Mouse (Mus musculus): Measurements from ENCODE around the gene Lrrc4b. TPM values are rescaled to one million over a fixed set of nuclear protein-coding genes. Genes with fewer than 3 reads are reported as not detected.

Lrrc4b gene
- total and polyA plus RNA-seq, 2 experiments from 2014 or later, result 22.2 to 391 TPM

GRCm38 (mm10) chr7:44466888-44467311 lies 38.1 kb downstream of the Lrrc4b start:
- H3K36me3 ChIP-seq (ENCODE audit: insufficient read depth), result peaks cover 26% of the 10 kb centered on the region
- H3K27ac ChIP-seq (ENCODE audit: low read depth, low read length), result peak overlapping the region; percentile 11
- DNase-seq (no peak), ATAC-seq (no peak)
- no peak overlapping the region for H3K4me2 ChIP-seq (ENCODE audit: low read depth)
- no peak overlapping the region for H3K4me3 ChIP-seq (ENCODE audit: low read depth, low read length)
- TF ChIP-seq CTCF (IDR thresholded peaks at IDR 0.05; ENCODE audit: low read depth), result no peak
- no peaks in the 10 kb centered on the region for H3K27me3 ChIP-seq (ENCODE audit: insufficient read depth, low read length)
- H3K9ac ChIP-seq, result no peak overlapping the region
- H3K4me1 ChIP-seq (ENCODE audit: insufficient read depth), result peaks cover 24% of the 10 kb centered on the region
- 79% methylated on average over 16 of the region's 16 CpGs for WGBS
- H3K9me3 ChIP-seq (ENCODE audit: low read length), result no peaks in the 10 kb centered on the region

GRCm38 (mm10) chr7:44467811-44468411 lies 39.1 kb downstream of the Lrrc4b start, which contains the start of gene Josd2:
Gene Josd2, plus strand, starts transcription at chr7:44467980.
- WGBS, result 4% methylated on average over 42 of the region's 42 CpGs
- no peak; the same call in 1 of the 2 replicates for TF ChIP-seq CTCF (IDR thresholded peaks at IDR 0.05; ENCODE audit: low read depth)
- Histone ChIP-seq H3K4me2 (ENCODE audit: low read depth) (peak within 1 kb of the TSS; percentile 57), H3K36me3 (ENCODE audit: insufficient read depth) (peaks cover 15% of the 10 kb centered on the region), H3K27ac (ENCODE audit: low read depth, low read length) (peak within 1 kb of the TSS; percentile 89), H3K9ac (peak within 1 kb of the TSS; percentile 56), H3K4me3 (ENCODE audit: low read depth, low read length) (peak within 1 kb of the TSS; percentile 50), H3K9me3 (ENCODE audit: low read length) (no peaks in the 10 kb centered on the region), H3K27me3 (ENCODE audit: insufficient read depth, low read length) (no peaks in the 10 kb centered on the region), H3K4me1 (ENCODE audit: insufficient read depth) (peaks cover 28% of the 10 kb centered on the region)
- DNase-seq (peak; percentile 98), ATAC-seq (peak; percentile 95)

- peaks cover 28% of the 10 kb centered on the region for H3K4me1 ChIP-seq (ENCODE audit: insufficient read depth)
- H3K27me3 ChIP-seq (ENCODE audit: insufficient read depth, low read length), result no peaks in the 10 kb centered on the region
- H3K9ac ChIP-seq, result peak overlapping the region; percentile 56
- peak overlapping the region; percentile 57 for H3K4me2 ChIP-seq (ENCODE audit: low read depth)
- peaks cover 7% of the 10 kb centered on the region for H3K36me3 ChIP-seq (ENCODE audit: insufficient read depth)
- DNase-seq, result no peak
- WGBS, result 49% methylated on average over 15 of the region's 15 CpGs
- H3K9me3 ChIP-seq (ENCODE audit: low read length), result no peaks in the 10 kb centered on the region
- no peak for ATAC-seq
- no peak for TF ChIP-seq CTCF (IDR thresholded peaks at IDR 0.05; ENCODE audit: low read depth)
- H3K4me3 ChIP-seq (ENCODE audit: low read depth, low read length), result peak overlapping the region; percentile 50
- peak overlapping the region; percentile 89 for H3K27ac ChIP-seq (ENCODE audit: low read depth, low read length)
Observed at GRCm38 (mm10) chr7:44468644-44469285, 39.9 kb downstream of the Lrrc4b start.

- Histone ChIP-seq H3K36me3 (ENCODE audit: insufficient read depth) (no peaks in the 10 kb centered on the region), H3K9ac (no peak overlapping the region), H3K9me3 (ENCODE audit: low read length) (no peaks in the 10 kb centered on the region), H3K4me2 (ENCODE audit: low read depth) (no peak overlapping the region), H3K27ac (ENCODE audit: low read depth, low read length) (no peak overlapping the region; the same call in 1 of the 2 replicates), H3K27me3 (ENCODE audit: insufficient read depth, low read length) (no peaks in the 10 kb centered on the region), H3K4me1 (ENCODE audit: insufficient read depth) (peaks cover 23% of the 10 kb centered on the region), H3K4me3 (ENCODE audit: low read depth, low read length) (no peak overlapping the region)
- no peak for TF ChIP-seq CTCF (IDR thresholded peaks at IDR 0.05; ENCODE audit: low read depth)
- WGBS, result 91% methylated on average over 16 of the region's 16 CpGs
- ATAC-seq, result no peak
- DNase-seq, result no peak
Observed at GRCm38 (mm10) chr7:44469677-44470675, 41.2 kb downstream of the Lrrc4b start.

- H3K27ac ChIP-seq (ENCODE audit: low read depth, low read length), result no peak overlapping the region
- peaks cover 26% of the 10 kb centered on the region for H3K4me1 ChIP-seq (ENCODE audit: insufficient read depth)
- ATAC-seq (no peak), DNase-seq (no peak)
- no peak for TF ChIP-seq CTCF (IDR thresholded peaks at IDR 0.05; ENCODE audit: low read depth)
- no peaks in the 10 kb centered on the region for H3K27me3 ChIP-seq (ENCODE audit: insufficient read depth, low read length)
- WGBS, result 89% methylated on average over 16 of the region's 16 CpGs
- no peak overlapping the region for H3K4me3 ChIP-seq (ENCODE audit: low read depth, low read length)
- H3K9ac ChIP-seq, result no peak overlapping the region
- no peaks in the 10 kb centered on the region for H3K9me3 ChIP-seq (ENCODE audit: low read length)
- no peaks in the 10 kb centered on the region for H3K36me3 ChIP-seq (ENCODE audit: insufficient read depth)
- H3K4me2 ChIP-seq (ENCODE audit: low read depth), result no peak overlapping the region
Observed at GRCm38 (mm10) chr7:44470696-44471612, 42.1 kb downstream of the Lrrc4b start.
